Mouse (Mus musculus): ENCODE results near the gene Myb. TPM values are rescaled to one million over a fixed set of nuclear protein-coding genes. Genes with fewer than 3 reads are reported as not detected.

Gene Myb
- polyA plus RNA-seq (2017; shearing (Covaris generic)) = 10 to 100 TPM in 1 of 2 experiments, 1 to 10 TPM in 1; 9.8 to 15.9 TPM

DNA sequence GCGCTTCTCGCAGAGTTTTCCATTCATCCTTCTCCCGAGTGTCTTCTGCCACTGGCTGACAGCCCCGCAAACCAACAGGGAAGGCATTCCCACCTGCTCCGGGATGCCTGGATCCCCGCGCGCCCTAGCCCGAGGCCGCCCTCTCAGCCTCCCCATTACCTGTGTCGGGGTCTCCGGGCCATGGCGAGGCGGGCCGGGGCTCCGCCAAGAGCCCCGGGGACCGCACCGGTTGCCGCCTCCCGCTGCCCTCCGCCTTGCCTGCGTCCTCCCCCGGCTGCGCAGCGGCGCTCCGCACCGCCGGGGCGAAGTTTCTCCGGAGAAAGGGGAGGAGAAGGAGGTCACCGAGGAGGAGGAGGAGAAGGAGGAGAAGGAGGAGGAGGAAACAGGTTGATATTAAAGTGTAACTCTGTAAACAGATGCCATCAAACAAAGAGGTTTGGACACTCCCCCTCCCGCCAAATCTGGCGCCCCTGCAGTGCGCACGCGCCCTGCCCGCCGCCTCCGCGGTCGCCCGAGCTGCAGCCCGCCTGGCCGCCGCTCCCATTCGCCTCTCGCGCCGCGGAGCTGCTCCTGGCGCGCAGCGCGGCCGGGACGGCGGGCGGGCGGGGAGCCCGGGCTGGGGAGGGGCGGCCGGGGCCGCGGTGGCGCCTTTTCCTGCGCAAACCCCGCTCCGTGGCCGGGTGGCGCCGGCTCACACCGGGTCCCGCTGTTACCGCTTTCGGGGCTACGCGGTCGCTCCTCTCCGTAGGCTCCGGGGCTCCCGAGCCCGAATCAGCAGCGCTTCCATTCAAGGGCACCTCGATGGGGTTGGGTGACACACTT lies at the start of gene Myb:
TSS of gene Myb (minus strand) at position 448 of the 822 bp plus-strand sequence.

Other genes with a start within 250 kb of the Myb start
- 10 to 100 TPM; 17.1 to 17.7 TPM for gene Ahi1, start 208.4 kb downstream of the Myb start, polyA plus RNA-seq (2017; shearing (Covaris generic))
- gene Hbs1l, start 135.0 kb upstream of the Myb start, polyA plus RNA-seq (2017; shearing (Covaris generic)) = 10 to 100 TPM; 83.0 to 99.1 TPM
- gene Aldh8a1, start 216.3 kb upstream of the Myb start, polyA plus RNA-seq (2017; shearing (Covaris generic)) = 1 to 10 TPM in 1 of 2 experiments, under 1 TPM in 1; 0.18 to 2.9 TPM